Mouse (Mus musculus) neural tube, embryonic 13.5 days (tissue): ENCODE results near the gene Cyb5r2. TPM values are rescaled to one million over a fixed set of nuclear protein-coding genes. Genes with fewer than 3 reads are reported as not detected.

Experiments used
- ATAC-seq: fragments of 200-750 bp; cut with Nextera tagmentation; 2 replicates; pipeline ENCODE4 v1.8.0; 2017; ENCODE audit warnings: low read depth, mild to moderate bottlenecking, moderate TSS enrichment, moderate library complexity
- H3K27ac ChIP-seq: fragments of 300-500 bp; sonication (generic); replicated peaks from 2 replicates; pipeline ENCODE4 v1.5.1; 2015; ENCODE audit warnings: moderate library complexity, mild to moderate bottlenecking, inconsistent platforms
- H3K27me3 ChIP-seq: fragments of 300-500 bp; sonication (generic); 2 replicates; pipeline ENCODE4 v1.6.1; 2015; ENCODE audit warnings: mild to moderate bottlenecking, inconsistent platforms
- H3K36me3 ChIP-seq: fragments of 300-500 bp; sonication (generic); 2 replicates; pipeline ENCODE4 v1.6.1; 2015; ENCODE audit warnings: mild to moderate bottlenecking, inconsistent platforms
- H3K4me1 ChIP-seq: fragments of 300-500 bp; sonication (generic); replicated peaks from 2 replicates; pipeline ENCODE4 v1.6.1; 2015; ENCODE audit warnings: inconsistent platforms
- H3K4me2 ChIP-seq: fragments of 300-500 bp; sonication (generic); 2 replicates; pipeline ENCODE4 v1.6.1; 2015; ENCODE audit warnings: inconsistent platforms, mild to moderate bottlenecking, moderate library complexity
- H3K4me3 ChIP-seq: fragments of 300-500 bp; sonication (generic); 2 replicates; pipeline ENCODE4 v1.5.1; 2015; ENCODE audit warnings: mild to moderate bottlenecking, inconsistent platforms
- H3K9ac ChIP-seq: fragments of 300-500 bp; sonication (generic); 2 replicates; pipeline ENCODE4 v1.6.1; 2015; ENCODE audit warnings: moderate library complexity, mild to moderate bottlenecking, inconsistent platforms
- H3K9me3 ChIP-seq: fragments of 300-500 bp; sonication (generic); 2 replicates; pipeline ENCODE4 v1.6.1; 2016; ENCODE audit warnings: inconsistent platforms
- WGBS: fragments of 180-500 bp; shearing (Covaris S2); methylation state at CpG from one replicate; pipeline ENCODE4 v1.1.7; 2015; 5-methylcytosine and 5-hydroxymethylcytosine counted together
- polyA plus RNA-seq: library from polyadenylated mRNA; unstranded; fragments of >200 nt; fragmentation: Nextera tagmentation; extraction: Ambion mirVana; gene quantifications from 2 replicates; pipeline ENCODE4 v1.2.1, GENCODE M21; 2015

Cyb5r2 gene
- polyA plus RNA-seq, 1 experiment from 2014 or later = 0.07 TPM

- no peaks in the 10 kb centered on the region for H3K4me1 ChIP-seq
- peak; percentile 40; the same call in 1 of the 2 replicates for ATAC-seq
- H3K4me2 ChIP-seq = no peak overlapping the region
- H3K9me3 ChIP-seq = no peaks in the 10 kb centered on the region
- WGBS = 2% methylated on average over 3 of the region's 3 CpGs
- no peak overlapping the region for H3K4me3 ChIP-seq
- no peaks in the 10 kb centered on the region for H3K36me3 ChIP-seq
- H3K9ac ChIP-seq = no peak overlapping the region
- no peak overlapping the region for H3K27ac ChIP-seq
- no peaks in the 10 kb centered on the region for H3K27me3 ChIP-seq
Measured at GRCm38 (mm10) chr7:107749270-107749669, 8.6 kb downstream of the Cyb5r2 start.

- H3K27ac ChIP-seq = no peak overlapping the region
- H3K4me3 ChIP-seq = no peak overlapping the region
- 22% methylated on average over 2 of the region's 2 CpGs for WGBS
- no peak for ATAC-seq
- no peaks in the 10 kb centered on the region for H3K36me3 ChIP-seq
- H3K27me3 ChIP-seq = no peaks in the 10 kb centered on the region
- no peaks in the 10 kb centered on the region for H3K4me1 ChIP-seq
- H3K9ac ChIP-seq = no peak overlapping the region
- no peak overlapping the region for H3K4me2 ChIP-seq
- H3K9me3 ChIP-seq = no peaks in the 10 kb centered on the region
Measured at GRCm38 (mm10) chr7:107747954-107748353, 9.9 kb downstream of the Cyb5r2 start.

DNA sequence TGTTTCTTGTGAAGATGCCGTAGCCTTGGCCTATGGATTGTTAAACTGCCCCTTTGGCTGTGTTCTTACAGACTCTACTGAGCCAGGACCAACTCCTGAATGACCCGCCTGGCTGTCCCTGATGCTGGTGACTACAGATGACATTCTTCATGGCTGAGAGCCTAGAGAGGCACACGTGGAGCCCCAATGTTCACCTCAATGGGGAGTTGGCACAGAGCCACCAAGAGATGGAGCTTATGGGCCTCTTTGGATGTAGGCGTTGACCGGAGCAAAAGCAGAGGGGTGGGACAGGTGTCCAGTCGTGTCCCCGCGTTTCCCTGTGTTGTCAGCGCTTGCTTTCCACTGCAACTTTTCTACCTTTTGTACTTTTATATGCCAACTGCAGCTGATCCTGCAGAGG, 10.4 kb downstream of the Cyb5r2 start:
- no peaks in the 10 kb centered on the region for H3K27me3 ChIP-seq
- H3K4me2 ChIP-seq = no peak overlapping the region
- H3K4me1 ChIP-seq = no peaks in the 10 kb centered on the region
- no peaks in the 10 kb centered on the region for H3K9me3 ChIP-seq
- H3K4me3 ChIP-seq = no peak overlapping the region
- H3K36me3 ChIP-seq = no peaks in the 10 kb centered on the region
- no peak overlapping the region for H3K27ac ChIP-seq
- no peak; the same call in 1 of the 2 replicates for ATAC-seq
- no peak overlapping the region for H3K9ac ChIP-seq
- WGBS = 89% methylated on average over 9 of the region's 9 CpGs

DNA sequence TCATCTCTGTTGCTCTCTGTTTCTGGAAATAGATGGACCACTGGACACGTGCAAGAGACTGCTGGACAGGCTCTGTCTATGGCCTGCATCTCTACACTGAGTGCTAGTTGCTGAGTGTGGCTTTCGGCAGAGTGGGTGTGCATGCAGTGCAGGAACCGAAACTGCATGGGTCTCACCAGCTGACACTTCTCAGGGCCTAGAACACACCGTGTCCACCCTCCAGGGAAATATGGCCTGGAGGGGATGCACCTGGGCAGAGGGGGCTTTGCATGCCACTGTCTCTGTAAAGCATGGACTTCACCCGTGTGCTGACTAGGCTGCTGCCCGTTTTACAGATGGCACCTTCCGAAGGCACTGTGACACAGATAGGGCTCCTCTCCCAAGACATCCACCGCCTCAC, 11.8 kb downstream of the Cyb5r2 start:
- H3K9me3 ChIP-seq = no peaks in the 10 kb centered on the region
- no peaks in the 10 kb centered on the region for H3K4me1 ChIP-seq
- H3K36me3 ChIP-seq = no peaks in the 10 kb centered on the region
- ATAC-seq = no peak
- no peak overlapping the region for H3K9ac ChIP-seq
- no peaks in the 10 kb centered on the region for H3K27me3 ChIP-seq
- H3K4me2 ChIP-seq = no peak overlapping the region
- H3K4me3 ChIP-seq = no peak overlapping the region
- no peak overlapping the region for H3K27ac ChIP-seq
- 91% methylated on average over 8 of the region's 8 CpGs for WGBS

DNA sequence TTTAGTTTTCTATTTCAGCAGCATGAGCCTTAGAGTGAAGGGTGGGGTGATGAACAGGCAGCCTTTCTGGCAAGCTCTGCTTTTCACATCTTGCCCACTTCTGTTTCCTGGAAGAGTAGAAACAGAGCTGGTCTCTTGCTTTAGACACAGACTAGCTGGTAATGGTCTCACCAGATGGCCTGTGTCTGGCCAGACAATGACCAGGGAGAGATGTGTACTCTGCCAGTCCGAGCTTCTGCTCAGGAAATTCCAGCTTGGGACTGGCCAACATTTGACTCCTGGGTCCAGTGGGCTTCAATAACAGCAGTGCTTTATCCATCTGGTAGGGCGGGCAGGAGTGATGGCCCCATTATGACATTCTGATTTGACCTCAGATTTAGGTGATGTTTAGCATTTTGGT, 12.7 kb downstream of the Cyb5r2 start:
- Histone ChIP-seq H3K27me3 (no peaks in the 10 kb centered on the region), H3K9ac (no peak overlapping the region), H3K4me2 (no peak overlapping the region), H3K27ac (no peak overlapping the region), H3K4me3 (no peak overlapping the region), H3K36me3 (no peaks in the 10 kb centered on the region), H3K9me3 (no peaks in the 10 kb centered on the region), H3K4me1 (no peaks in the 10 kb centered on the region)
- 75% methylated on average over 2 of the region's 2 CpGs for WGBS
- no peak for ATAC-seq

GRCm38 (mm10) chr7:107744454-107744853, 13.4 kb downstream of the Cyb5r2 start:
- Histone ChIP-seq H3K27ac (no peak overlapping the region), H3K9me3 (no peaks in the 10 kb centered on the region), H3K4me1 (no peaks in the 10 kb centered on the region), H3K9ac (no peak overlapping the region), H3K36me3 (no peaks in the 10 kb centered on the region), H3K4me2 (no peak overlapping the region), H3K27me3 (no peaks in the 10 kb centered on the region), H3K4me3 (no peak overlapping the region)
- 88% methylated on average over 4 of the region's 4 CpGs for WGBS
- ATAC-seq = no peak

- no peak overlapping the region for H3K4me3 ChIP-seq
- no peak overlapping the region for H3K4me2 ChIP-seq
- H3K9ac ChIP-seq = no peak overlapping the region
- no peak overlapping the region for H3K27ac ChIP-seq
- no peak for ATAC-seq
- no peaks in the 10 kb centered on the region for H3K27me3 ChIP-seq
- no peaks in the 10 kb centered on the region for H3K36me3 ChIP-seq
- H3K4me1 ChIP-seq = no peaks in the 10 kb centered on the region
- 86% methylated on average over 10 of the region's 10 CpGs for WGBS
- H3K9me3 ChIP-seq = no peaks in the 10 kb centered on the region
Measured at GRCm38 (mm10) chr7:107742963-107743465, 14.8 kb downstream of the Cyb5r2 start.

DNA sequence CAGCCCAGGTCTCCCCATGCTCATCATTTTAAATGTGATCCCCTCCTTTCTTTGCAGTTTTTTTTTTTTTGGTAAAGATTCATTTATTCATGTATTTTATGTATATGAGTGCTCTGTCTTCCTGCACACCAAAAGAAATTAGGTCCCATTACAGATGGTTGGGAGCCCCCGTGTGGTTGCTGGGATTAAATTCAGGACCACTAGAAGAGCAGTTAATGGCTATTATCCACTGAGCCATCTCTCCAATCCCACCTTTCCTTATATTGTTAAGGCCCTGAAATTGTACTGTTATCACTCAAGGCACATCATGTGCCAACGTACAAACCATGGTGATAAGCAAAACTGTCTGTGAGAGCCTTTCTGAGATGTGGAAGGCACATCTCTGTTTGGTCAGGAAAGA, 19.1 kb downstream of the Cyb5r2 start:
- no peak overlapping the region for H3K4me2 ChIP-seq
- H3K36me3 ChIP-seq = no peaks in the 10 kb centered on the region
- H3K9ac ChIP-seq = no peak overlapping the region
- no peak for ATAC-seq
- H3K27me3 ChIP-seq = no peaks in the 10 kb centered on the region
- H3K4me3 ChIP-seq = no peak overlapping the region
- H3K4me1 ChIP-seq = no peaks in the 10 kb centered on the region
- no peaks in the 10 kb centered on the region for H3K9me3 ChIP-seq
- no peak overlapping the region for H3K27ac ChIP-seq
- WGBS = 49% methylated on average over 2 of the region's 2 CpGs

GRCm38 (mm10) chr7:107733162-107733561, 24.7 kb downstream of the Cyb5r2 start:
- Histone ChIP-seq H3K36me3 (no peaks in the 10 kb centered on the region), H3K9ac (no peak overlapping the region), H3K9me3 (no peaks in the 10 kb centered on the region), H3K4me2 (no peak overlapping the region), H3K27me3 (no peaks in the 10 kb centered on the region), H3K27ac (no peak overlapping the region), H3K4me1 (no peaks in the 10 kb centered on the region), H3K4me3 (no peak overlapping the region)
- 60% methylated on average over 2 of the region's 2 CpGs for WGBS
- no peak for ATAC-seq

GRCm38 (mm10) chr7:107730587-107730986, 27.2 kb downstream of the Cyb5r2 start:
- Histone ChIP-seq H3K9ac (no peak overlapping the region), H3K4me2 (no peak overlapping the region), H3K27me3 (no peaks in the 10 kb centered on the region), H3K4me1 (no peaks in the 10 kb centered on the region), H3K36me3 (no peaks in the 10 kb centered on the region), H3K27ac (no peak overlapping the region), H3K9me3 (peaks cover 6% of the 10 kb centered on the region; the same call in 1 of the 2 replicates), H3K4me3 (no peak overlapping the region)
- 88% methylated on average over 10 of the region's 10 CpGs for WGBS
- ATAC-seq = no peak

DNA sequence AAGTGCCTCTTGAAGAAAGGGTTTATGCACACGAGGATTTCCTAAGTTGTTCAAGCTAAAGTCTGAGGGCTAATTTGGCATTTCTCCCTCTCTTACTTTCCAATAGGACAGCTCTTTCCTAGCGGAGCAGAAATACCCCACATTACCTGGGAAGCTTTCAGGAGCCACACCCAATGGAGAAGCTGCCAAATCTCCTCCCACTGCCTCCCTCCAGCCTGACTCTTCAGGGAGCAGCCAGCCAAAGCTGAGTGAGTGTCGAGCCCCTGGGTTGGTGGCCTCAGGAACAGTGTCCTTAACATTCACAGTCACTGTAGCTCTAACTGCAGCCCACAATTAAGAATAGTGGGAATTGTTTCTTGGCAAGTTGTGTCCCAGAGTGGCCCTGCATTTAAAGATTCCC, 30.3 kb downstream of the Cyb5r2 start:
- H3K27ac ChIP-seq = no peak overlapping the region
- WGBS = 71% methylated on average over 3 of the region's 3 CpGs
- H3K4me1 ChIP-seq = no peaks in the 10 kb centered on the region
- no peak for ATAC-seq
- H3K27me3 ChIP-seq = no peaks in the 10 kb centered on the region
- H3K4me2 ChIP-seq = no peak overlapping the region
- no peaks in the 10 kb centered on the region for H3K36me3 ChIP-seq
- no peak overlapping the region for H3K4me3 ChIP-seq
- peaks cover 9% of the 10 kb centered on the region; the same call in 1 of the 2 replicates for H3K9me3 ChIP-seq
- H3K9ac ChIP-seq = no peak overlapping the region

DNA sequence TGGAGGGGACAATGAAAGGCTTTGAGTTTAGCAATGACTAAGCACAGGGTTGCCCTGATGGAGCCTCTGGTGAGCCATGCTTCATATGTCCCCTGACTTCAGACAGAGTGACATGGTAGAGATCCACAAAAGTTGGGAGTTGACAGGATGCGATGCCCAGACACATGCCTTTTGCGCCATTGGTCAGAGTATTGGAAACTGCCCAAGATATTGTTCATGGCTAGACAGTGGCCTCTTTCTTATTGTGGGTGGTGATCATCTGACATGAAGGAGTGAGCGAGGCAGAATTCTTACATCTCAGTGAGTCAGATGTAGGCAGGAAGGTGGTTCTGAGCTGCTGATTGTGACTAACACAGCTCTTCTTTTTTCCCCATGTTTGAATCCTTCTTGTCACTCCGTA, 35.3 kb downstream of the Cyb5r2 start:
- H3K4me3 ChIP-seq = no peak overlapping the region
- no peak for ATAC-seq
- no peaks in the 10 kb centered on the region for H3K27me3 ChIP-seq
- H3K4me1 ChIP-seq = no peaks in the 10 kb centered on the region
- H3K4me2 ChIP-seq = no peak overlapping the region
- H3K36me3 ChIP-seq = no peaks in the 10 kb centered on the region
- H3K9me3 ChIP-seq = peaks cover 9% of the 10 kb centered on the region; the same call in 1 of the 2 replicates
- WGBS = 93% methylated on average over 4 of the region's 4 CpGs
- H3K9ac ChIP-seq = no peak overlapping the region
- no peak overlapping the region for H3K27ac ChIP-seq

GRCm38 (mm10) chr7:107720771-107721170, 37.1 kb downstream of the Cyb5r2 start:
- H3K27ac ChIP-seq = no peak overlapping the region
- no peak overlapping the region for H3K4me3 ChIP-seq
- no peak overlapping the region for H3K9ac ChIP-seq
- no peak for ATAC-seq
- H3K36me3 ChIP-seq = no peaks in the 10 kb centered on the region
- no peak overlapping the region for H3K4me2 ChIP-seq
- no peaks in the 10 kb centered on the region for H3K27me3 ChIP-seq
- WGBS = 86% methylated on average over 1 of the region's 1 CpGs
- peaks cover 4% of the 10 kb centered on the region; the same call in 1 of the 2 replicates for H3K9me3 ChIP-seq
- H3K4me1 ChIP-seq = no peaks in the 10 kb centered on the region
